Mouse (Mus musculus): ENCODE data around the gene Myocos. TPM values are rescaled to one million over a fixed set of nuclear protein-coding genes. Genes with fewer than 3 reads are reported as not detected.

The Myocos gene
- polyA plus RNA-seq, 1 experiment from 2014 or later: not detected

DNA sequence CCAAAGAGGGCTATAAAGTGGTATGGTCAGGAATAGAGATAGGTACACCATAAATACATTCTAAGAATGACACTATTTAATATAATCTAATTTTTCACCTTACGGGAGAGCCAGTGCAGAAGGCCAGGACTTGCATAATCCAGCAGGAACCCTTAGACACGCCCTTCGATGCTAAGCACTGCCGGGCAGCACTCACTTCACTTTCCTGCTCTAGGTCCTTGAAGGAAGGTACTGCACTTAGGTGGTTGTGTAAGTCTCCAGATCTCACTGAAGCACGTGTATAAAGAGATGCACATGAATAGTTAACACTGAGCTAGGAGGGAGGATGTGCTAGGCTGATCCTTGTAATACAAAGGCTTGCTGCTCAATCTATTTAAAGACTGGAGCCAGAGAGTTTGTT is 58.4 kb downstream of the Myocos start:
- Histone ChIP-seq H3K27ac (ENCODE audit: low read length) (no peak overlapping the region), H3K4me1 (ENCODE audit: control insufficient read depth, insufficient read depth, low read length) (no peaks in the 10 kb centered on the region), H3K27me3 (ENCODE audit: control insufficient read depth, insufficient read depth, low read depth, low read length) (no peaks in the 10 kb centered on the region), H3K9me3 (replicated peaks; ENCODE audit: control insufficient read depth, low read length, poor library complexity, severe bottlenecking) (no peaks in the 10 kb centered on the region), H3K9ac (ENCODE audit: low read depth, low read length) (no peak overlapping the region), H3K4me3 (ENCODE audit: low read depth, low read length) (no peak overlapping the region), H3K36me3 (ENCODE audit: control insufficient read depth, insufficient read depth, low read length) (no peaks in the 10 kb centered on the region), H3K4me2 (ENCODE audit: low read length) (no peak overlapping the region)
- 91% methylated on average over 5 of the region's 5 CpGs for WGBS
- ATAC-seq: no peak

GRCm38 (mm10) chr1:162597379-162598102 is 60.5 kb downstream of the Myocos start:
- ATAC-seq: no peak
- Histone ChIP-seq H3K27me3 (ENCODE audit: control insufficient read depth, insufficient read depth, low read depth, low read length) (no peaks in the 10 kb centered on the region), H3K36me3 (ENCODE audit: control insufficient read depth, insufficient read depth, low read length) (peaks cover 1% of the 10 kb centered on the region; the same call in 1 of the 2 replicates), H3K9me3 (replicated peaks; ENCODE audit: control insufficient read depth, low read length, poor library complexity, severe bottlenecking) (no peaks in the 10 kb centered on the region), H3K4me2 (ENCODE audit: low read length) (no peak overlapping the region), H3K4me3 (ENCODE audit: low read depth, low read length) (no peak overlapping the region), H3K27ac (ENCODE audit: low read length) (no peak overlapping the region), H3K9ac (ENCODE audit: low read depth, low read length) (no peak overlapping the region), H3K4me1 (ENCODE audit: control insufficient read depth, insufficient read depth, low read length) (no peaks in the 10 kb centered on the region)
- 98% methylated on average over 3 of the region's 3 CpGs for WGBS

Small RNA genes lying within 50 kb of the gene (microRNA-seq; reads per million reads assigned to microRNA genes)
- gene Gm27616: not detected

Other genes starting within 250 kb of the Myocos start
- gene Dnm3, start 180.2 kb downstream of the Myocos start, polyA plus RNA-seq (2015; fragmentation: Nextera tagmentation; extraction: Ambion mirVana): 66.2 and 69.4 TPM in 2 replicates
- gene Mettl13, start 109.7 kb downstream of the Myocos start, polyA plus RNA-seq (2015; fragmentation: Nextera tagmentation; extraction: Ambion mirVana): 18.0 and 20.1 TPM in 2 replicates
- gene Vamp4, start 87.7 kb downstream of the Myocos start, polyA plus RNA-seq (2015; fragmentation: Nextera tagmentation; extraction: Ambion mirVana): 87.6 and 88.8 TPM in 2 replicates
- gene Myoc, start 19.1 kb downstream of the Myocos start, polyA plus RNA-seq (2015; fragmentation: Nextera tagmentation; extraction: Ambion mirVana): not detected in 2 replicates
- gene Prrc2c, start 82.3 kb upstream of the Myocos start, polyA plus RNA-seq (2015; fragmentation: Nextera tagmentation; extraction: Ambion mirVana): 121 and 150 TPM in 2 replicates
- 0.38 and 0.81 TPM in 2 replicates for gene Fmo4, start 155.8 kb upstream of the Myocos start, polyA plus RNA-seq (2015; fragmentation: Nextera tagmentation; extraction: Ambion mirVana)
- gene Fmo1, start 208.4 kb upstream of the Myocos start, polyA plus RNA-seq (2015; fragmentation: Nextera tagmentation; extraction: Ambion mirVana): 23.0 and 32.3 TPM in 2 replicates
- 0.24 and 0.26 TPM in 2 replicates for gene Fmo2, start 240.5 kb upstream of the Myocos start, polyA plus RNA-seq (2015; fragmentation: Nextera tagmentation; extraction: Ambion mirVana)